ENCODE assay signal across 10 mouse cellular contexts in the genomic region with DNA sequence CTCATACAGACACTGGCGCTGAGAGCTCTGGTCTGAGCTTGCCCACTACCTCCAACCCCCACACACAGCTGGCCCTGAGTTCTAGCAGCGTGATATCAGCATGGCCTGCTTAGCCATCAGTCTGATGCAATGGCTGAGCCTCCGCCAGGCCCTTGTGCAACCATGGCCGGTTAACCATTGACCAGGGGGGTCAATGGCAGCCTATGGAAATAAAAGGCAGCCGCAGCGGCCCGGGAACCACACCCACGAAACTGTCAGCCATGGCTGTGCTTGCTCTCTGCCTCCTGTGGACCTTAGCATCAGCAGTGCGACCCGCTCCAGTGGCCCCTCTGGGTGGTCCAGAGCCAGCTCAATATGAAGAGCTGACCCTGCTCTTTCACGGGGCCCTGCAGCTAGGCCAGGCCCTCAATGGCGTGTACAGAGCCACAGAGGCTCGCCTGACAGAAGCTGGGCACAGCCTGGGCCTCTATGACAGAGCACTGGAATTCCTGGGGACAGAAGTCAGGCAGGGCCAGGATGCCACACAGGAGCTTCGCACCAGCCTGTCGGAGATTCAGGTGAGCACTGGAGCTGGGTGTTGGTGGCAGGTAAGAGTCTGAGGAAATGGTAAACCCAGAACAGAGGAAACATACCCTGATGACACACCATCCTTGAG. TPM values are rescaled to one million over a fixed set of nuclear protein-coding genes. Genes with fewer than 3 reads are reported as not detected.
DNase-seq lines count a peak whose midpoint lies in the region; ATAC-seq and TF ChIP-seq lines count a peak whose summit lies in the region.
"Had no signal": no experiment of that assay in that cellular context is flagged by ENCODE, and none has a peak within 500 bp of the region (broad histone marks: within the 10 kb centered on the region; RNA-seq: fewer than 3 reads in every experiment).

A gene (plus strand): TSS at position 253 of the 655 bp plus-strand sequence.

- H3K4me3 ChIP-seq in midbrain, embryonic 12.5 days = no peak within 1 kb of the TSS
- no peak within 1 kb of the TSS for H3K4me3 ChIP-seq in midbrain, embryonic 11.5 days (ENCODE audit: low read depth, low read length)
- peak within 1 kb of the TSS; percentile 13; the same call in 1 of the 2 replicates for H3K4me3 ChIP-seq in kidney, adult 2 months (ENCODE audit: insufficient read depth, low read depth, low read length)
- no peak within 1 kb of the TSS for H3K4me3 ChIP-seq in midbrain, embryonic 16.5 days (ENCODE audit: low read depth, low read length)

- no peaks in the 10 kb centered on the region for H3K27me3 ChIP-seq in midbrain, embryonic 12.5 days
- H3K27me3 ChIP-seq in midbrain, embryonic 11.5 days (ENCODE audit: control insufficient read depth, insufficient read depth, low read length) = no peaks in the 10 kb centered on the region
- no peaks in the 10 kb centered on the region for H3K27me3 ChIP-seq in kidney, adult 2 months (replicated peaks; ENCODE audit: control insufficient read depth, insufficient read depth, low read length)
- no peaks in the 10 kb centered on the region for H3K27me3 ChIP-seq in midbrain, embryonic 16.5 days (ENCODE audit: control insufficient read depth, insufficient read depth, low read depth, low read length)

- 0 out of 2 replicates have a peak within 1 kb of the TSS, but pooled peaks have one; percentile 31 for H3K9ac ChIP-seq in midbrain, embryonic 12.5 days (replicated peaks)
- H3K9ac ChIP-seq in midbrain, embryonic 11.5 days (ENCODE audit: low read length) = no peak within 1 kb of the TSS
- H3K9ac ChIP-seq in midbrain, embryonic 16.5 days (ENCODE audit: low read depth, low read length) = no peak within 1 kb of the TSS
- H3K9ac ChIP-seq: forebrain, postnatal 0 days had no signal

- no peak within 1 kb of the TSS for H3K4me2 ChIP-seq in midbrain, embryonic 12.5 days (replicated peaks)
- H3K4me2 ChIP-seq in midbrain, embryonic 11.5 days = no peak within 1 kb of the TSS
- H3K4me2 ChIP-seq in midbrain, embryonic 16.5 days (ENCODE audit: low read length) = no peak within 1 kb of the TSS

- TF ChIP-seq CTCF in kidney, adult 2 months (conservative IDR thresholded peaks at IDR 0.05; ENCODE audit: insufficient read depth, insufficient read length, low read depth, low read length) = no peak

- 0 out of 2 replicates have a peak, but pooled peaks cover 11% of the 10 kb centered on the region for H3K36me3 ChIP-seq in midbrain, embryonic 12.5 days
- H3K36me3 ChIP-seq in midbrain, embryonic 11.5 days (ENCODE audit: control insufficient read depth, insufficient read depth, low read length) = no peaks in the 10 kb centered on the region
- H3K36me3 ChIP-seq in kidney, adult 2 months (ENCODE audit: control insufficient read depth, insufficient read depth, low read length) = no peaks in the 10 kb centered on the region
- H3K36me3 ChIP-seq in midbrain, embryonic 16.5 days (ENCODE audit: control insufficient read depth, insufficient read depth, low read length) = no peaks in the 10 kb centered on the region

- H3K27ac ChIP-seq in midbrain, embryonic 12.5 days (replicated peaks) = no peak within 1 kb of the TSS
- no peak within 1 kb of the TSS for H3K27ac ChIP-seq in midbrain, embryonic 11.5 days (ENCODE audit: low read depth, low read length)
- H3K27ac ChIP-seq in kidney, adult 2 months (ENCODE audit: insufficient read depth, low read depth, low read length) = no peak within 1 kb of the TSS
- no peak within 1 kb of the TSS for H3K27ac ChIP-seq in midbrain, embryonic 16.5 days (ENCODE audit: low read length)

- no peaks in the 10 kb centered on the region for H3K9me3 ChIP-seq in midbrain, embryonic 12.5 days
- H3K9me3 ChIP-seq in midbrain, embryonic 11.5 days (ENCODE audit: control insufficient read depth, low read length) = no peaks in the 10 kb centered on the region
- H3K9me3 ChIP-seq in midbrain, embryonic 16.5 days (replicated peaks; ENCODE audit: control insufficient read depth, low read length, poor library complexity, severe bottlenecking) = no peaks in the 10 kb centered on the region

- no peak for DNase-seq in midbrain, embryonic 11.5 days (ENCODE audit: low spot score, missing footprints)
- DNase-seq in kidney, adult 2 months = peak; percentile 87
- peak; percentile 87 to 91 for DNase-seq in lung, adult 18-20 months
- peak; percentile 91 for DNase-seq in yolk sac, embryonic 10.5 days (ENCODE audit: low spot score)
- no peak for DNase-seq in cerebellum, postnatal 36 days
- DNase-seq in layer of hippocampus, adult 9-11 months = no peak
- DNase-seq: cerebellum, adult 11 months; forebrain, postnatal 0 days had no signal

- H3K4me1 ChIP-seq in midbrain, embryonic 12.5 days = no peaks in the 10 kb centered on the region
- H3K4me1 ChIP-seq in midbrain, embryonic 11.5 days (ENCODE audit: control insufficient read depth, insufficient read depth, low read length) = no peaks in the 10 kb centered on the region
- H3K4me1 ChIP-seq in kidney, adult 2 months (ENCODE audit: control insufficient read depth, insufficient read depth, low read length) = no peaks in the 10 kb centered on the region; the same call in 1 of the 2 replicates
- no peaks in the 10 kb centered on the region for H3K4me1 ChIP-seq in midbrain, embryonic 16.5 days (ENCODE audit: control insufficient read depth, insufficient read depth, low read length)

- no peak for TF ChIP-seq POLR2A in kidney, adult 2 months (IDR thresholded peaks at IDR 0.05; ENCODE audit: low read depth, low read length)

- WGBS in midbrain, embryonic 12.5 days = 88% methylated on average over 15 of the region's 15 CpGs
- WGBS in midbrain, embryonic 11.5 days = 88% methylated on average over 15 of the region's 15 CpGs
- WGBS in kidney, adult 2 months = 47% methylated on average over 15 of the region's 15 CpGs
- 84% methylated on average over 15 of the region's 15 CpGs for WGBS in midbrain, embryonic 16.5 days

- ATAC-seq in midbrain, embryonic 12.5 days (ENCODE audit: low FRiP score, low read depth) = no peak
- ATAC-seq in midbrain, embryonic 11.5 days (ENCODE audit: low FRiP score) = no peak
- ATAC-seq in midbrain, embryonic 16.5 days = no peak
- ATAC-seq: forebrain, postnatal 0 days had no signal

RNA-seq across cellular contexts. Expression of the gene that starts here (rescaled TPM):
- 0.28 and 0.64 TPM in 2 replicates for polyA plus RNA-seq in midbrain, embryonic 12.5 days (2016; fragmentation: Nextera tagmentation; extraction: Ambion mirVana)
- polyA plus RNA-seq in midbrain, embryonic 11.5 days (2014; fragmentation: Nextera tagmentation; extraction: Ambion mirVana) = 0.19 and 0.22 TPM in 2 replicates
- 11.9 and 19.5 TPM in 2 replicates for polyA plus RNA-seq in kidney, adult 2 months (2012; rRNA removed)
- polyA plus RNA-seq in midbrain, embryonic 16.5 days (2015; fragmentation: Nextera tagmentation; extraction: Ambion mirVana) = 0.87 TPM in 1 of 2 replicates, not detected in the other

Comparison
In these comparisons a context has a peak if more than half of its experiments do, and no peak if none do; other contexts are left out.
1. DNase-seq: peak in kidney, adult 2 months (single experiment), lung, adult 18-20 months (2 of 2) and yolk sac, embryonic 10.5 days (single experiment); none in midbrain, embryonic 11.5 days (single experiment), cerebellum, postnatal 36 days (0 of 2) and layer of hippocampus, adult 9-11 months (single experiment).